Mouse (Mus musculus) cerebellum, adult (tissue): Measurements from ENCODE around the gene Cpeb1.

ENCODE experiments used
- ATAC-seq: cut with Nextera tagmentation; 2 replicates; pipeline ENCODE4 v1.9.2; 2017; ENCODE audit warnings: mild to moderate bottlenecking, moderate library complexity, mixed read lengths; ENCODE audit not compliant: insufficient number of reproducible peaks, low FRiP score, low TSS enrichment

Gene Cpeb1

DNA sequence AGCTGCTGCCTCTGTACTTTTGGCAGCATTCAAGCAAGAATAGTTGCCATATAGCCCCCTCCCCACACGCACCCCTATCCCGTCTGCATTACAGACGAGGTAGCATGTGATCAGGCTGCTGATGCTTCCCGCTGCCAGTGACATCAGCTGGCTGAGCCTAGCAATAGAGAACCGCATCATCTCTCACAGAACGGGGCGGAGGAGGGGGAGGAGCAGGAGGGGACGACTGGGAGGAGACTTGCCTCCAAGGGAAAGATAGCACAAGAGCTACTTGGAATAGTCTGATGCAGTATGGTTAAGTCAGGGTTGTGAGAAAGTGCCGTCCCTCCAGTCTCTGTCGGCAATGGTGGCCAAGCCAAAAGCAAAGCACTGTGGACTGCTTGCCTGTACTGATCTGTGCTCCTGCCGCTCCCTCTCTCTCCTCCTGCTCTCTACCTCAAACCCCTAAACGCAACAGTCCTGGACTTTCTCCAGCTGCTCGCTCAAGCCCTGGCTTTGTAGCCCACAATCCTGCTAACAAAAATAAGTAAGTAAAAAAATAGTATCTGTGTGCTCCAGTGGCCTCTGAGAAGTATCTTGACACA lies 82.8 kb downstream of the Cpeb1 start:
- ATAC-seq = peak; percentile 64

DNA sequence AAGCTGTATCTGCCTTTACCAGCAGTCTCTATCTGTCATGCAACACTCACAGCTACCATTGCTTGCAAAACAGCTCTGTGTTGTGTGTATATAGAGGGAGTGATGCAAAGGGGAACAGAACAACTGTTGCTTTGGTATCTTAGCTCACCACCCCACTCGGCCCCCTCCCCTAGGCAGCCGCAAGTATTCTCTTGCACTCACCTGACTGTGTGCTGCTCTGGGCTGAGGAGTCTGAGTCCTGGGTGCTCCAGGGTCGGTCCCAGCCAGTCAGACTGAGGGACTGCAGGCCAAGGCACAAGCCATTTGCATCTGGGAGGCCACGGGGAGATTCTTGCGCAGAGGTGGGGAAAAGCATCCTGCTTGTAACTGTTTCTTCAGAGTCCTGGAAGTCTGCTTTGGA lies 83.5 kb downstream of the Cpeb1 start:
- ATAC-seq = no peak

DNA sequence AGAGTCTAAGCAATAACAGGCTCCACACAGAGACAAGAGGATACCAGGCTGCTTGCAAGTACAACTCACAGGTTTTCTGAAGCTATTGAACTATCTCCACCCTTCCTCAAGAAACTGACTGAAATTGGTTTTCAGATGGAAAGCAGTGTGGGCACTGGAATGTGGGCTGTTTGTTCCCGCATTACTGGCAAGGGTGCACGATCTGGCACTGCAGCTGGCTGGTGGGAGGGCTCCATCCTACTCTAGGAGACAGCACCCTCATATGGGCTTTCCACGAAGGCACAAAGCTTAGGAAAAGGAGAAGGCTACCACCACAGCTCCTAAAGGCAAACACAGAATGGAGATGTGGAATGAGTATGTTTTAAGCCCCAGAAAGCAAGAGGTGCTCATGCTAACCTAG lies 85.5 kb downstream of the Cpeb1 start:
- ATAC-seq = no peak

DNA sequence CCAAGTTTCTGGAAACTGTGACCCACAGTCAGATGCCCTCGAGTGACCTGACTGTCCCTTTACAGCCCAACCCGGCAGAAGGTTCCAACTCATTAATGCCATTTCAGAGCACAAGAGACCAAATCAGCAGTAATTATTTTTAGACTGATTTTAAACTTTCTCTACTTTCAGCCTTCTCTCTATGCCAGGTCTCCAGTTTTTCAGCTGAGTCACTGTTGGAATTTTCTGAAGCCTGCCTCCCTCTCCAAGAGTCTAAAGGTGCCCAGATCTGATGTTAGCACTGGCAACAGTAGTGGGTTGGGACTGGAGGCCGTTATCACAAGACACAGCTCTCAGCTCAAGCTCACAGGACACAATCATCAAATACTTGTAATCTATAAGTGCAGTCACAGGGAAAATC lies 87.3 kb downstream of the Cpeb1 start:
- no peak for ATAC-seq

- no peak for ATAC-seq
Measured at GRCm38 (mm10) chr7:81356975-81357374, 98.3 kb downstream of the Cpeb1 start.

DNA sequence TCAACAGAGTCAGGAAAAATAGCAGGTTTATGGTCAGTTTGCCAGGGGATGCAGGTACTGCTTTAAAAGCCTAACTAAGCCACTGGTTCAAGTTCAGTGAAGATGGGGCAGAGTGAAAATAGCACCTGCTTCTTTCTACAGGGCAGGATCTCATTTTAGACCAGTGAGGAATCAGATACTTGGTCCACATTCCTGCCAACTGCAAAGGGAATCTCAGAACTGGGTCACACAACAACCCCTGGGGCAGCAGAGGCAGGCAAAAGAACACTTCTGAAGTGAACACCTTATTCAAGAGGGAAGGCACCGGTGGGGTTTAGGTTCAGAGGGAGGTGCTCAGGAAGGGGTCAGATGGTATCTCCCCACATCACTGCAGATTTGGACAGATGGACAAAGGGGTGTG lies 98.9 kb downstream of the Cpeb1 start:
- ATAC-seq = no peak; the same call in 1 of the 2 replicates

GRCm38 (mm10) chr7:81355746-81356145 lies 99.5 kb downstream of the Cpeb1 start:
- ATAC-seq = no peak

DNA sequence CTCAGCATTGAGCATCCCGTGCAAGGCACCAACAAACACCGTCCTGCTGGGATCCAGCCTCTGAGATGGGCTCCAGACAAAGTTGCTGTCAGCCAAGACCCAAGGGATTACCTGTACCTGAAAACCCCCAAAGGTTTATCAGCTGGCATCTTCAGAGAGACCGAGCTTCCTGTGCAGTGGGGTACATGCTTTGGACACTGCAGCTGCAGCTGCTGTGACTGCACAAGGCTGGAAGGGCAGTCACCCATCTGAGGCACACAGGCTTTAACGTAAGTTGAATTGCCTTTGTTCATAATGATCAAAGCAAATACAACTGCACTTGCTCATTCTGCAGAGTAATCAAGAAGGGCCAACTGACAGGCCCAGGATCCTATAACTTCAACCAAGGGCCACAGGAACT lies 103.4 kb downstream of the Cpeb1 start:
- ATAC-seq = no peak

DNA sequence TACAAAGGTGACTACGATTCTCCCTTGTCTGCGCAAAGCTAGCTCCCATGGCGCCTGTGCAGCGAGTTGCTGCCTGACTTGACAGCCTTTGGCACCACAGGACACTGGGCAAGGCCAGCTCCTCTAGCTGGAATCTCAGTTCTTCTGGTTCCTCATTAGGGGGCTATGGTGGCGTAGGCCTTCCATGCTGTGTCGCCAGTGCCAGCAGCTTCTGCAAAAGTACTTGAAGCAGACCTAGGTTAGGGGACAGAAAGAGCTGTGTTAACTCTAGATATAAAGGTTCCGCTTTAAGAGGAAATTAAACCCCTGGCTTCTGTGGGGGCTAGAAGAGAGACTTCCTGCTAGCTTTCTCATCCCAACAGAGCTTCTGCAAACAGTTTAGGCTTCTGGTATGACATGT lies 107.1 kb downstream of the Cpeb1 start:
- ATAC-seq = no peak

- ATAC-seq = no peak
Measured at GRCm38 (mm10) chr7:81345447-81346170, 109.7 kb downstream of the Cpeb1 start.

- ATAC-seq = peak; percentile 87
Measured at GRCm38 (mm10) chr7:81344544-81345446, 110.5 kb downstream of the Cpeb1 start, which contains the start of gene Rps17. TSS of gene Rps17 (minus strand) at chr7:81345254.

- ATAC-seq = no peak
Measured at GRCm38 (mm10) chr7:81343831-81344230, 111.4 kb downstream of the Cpeb1 start.

DNA sequence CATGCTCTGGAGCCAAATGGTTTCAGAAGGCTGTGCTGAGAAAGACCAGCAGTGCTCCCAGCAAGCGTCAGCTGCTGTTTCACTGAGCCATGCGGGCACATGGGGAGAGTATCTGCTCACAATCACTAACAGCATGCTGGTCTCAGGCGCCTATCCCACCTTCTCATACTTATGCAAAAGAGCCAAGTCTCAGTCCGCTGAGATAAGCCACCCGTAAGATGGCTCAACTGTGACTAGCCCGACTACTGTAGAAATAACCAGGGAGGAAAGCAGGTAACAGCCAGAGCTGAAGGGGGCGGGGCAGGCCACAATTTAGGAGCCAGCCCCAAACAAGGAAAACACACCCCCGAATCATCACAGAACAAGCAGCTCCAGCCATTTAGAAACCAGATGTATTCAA lies 111.9 kb downstream of the Cpeb1 start:
- no peak for ATAC-seq

GRCm38 (mm10) chr7:81342356-81343094 lies 112.7 kb downstream of the Cpeb1 start:
- no peak for ATAC-seq

DNA sequence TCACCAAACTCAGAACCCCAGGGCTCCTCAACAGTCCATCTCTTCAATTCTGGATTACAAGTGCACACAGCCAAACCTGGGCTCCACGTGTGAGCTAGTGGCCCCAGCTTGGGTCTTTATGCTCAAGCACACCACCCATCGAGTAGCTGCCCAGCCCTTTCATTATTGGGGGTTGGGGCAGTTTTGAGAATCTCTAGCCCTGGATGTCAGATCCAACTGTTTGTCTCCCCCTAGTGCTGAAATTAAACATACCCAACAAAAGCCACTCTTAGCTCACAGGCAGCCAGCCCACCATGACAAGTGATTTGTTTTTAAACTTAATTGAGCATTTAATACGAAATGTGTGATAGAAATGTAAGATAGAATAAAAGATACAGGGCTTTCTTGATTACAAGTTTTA lies 113.7 kb downstream of the Cpeb1 start:
- no peak for ATAC-seq

- no peak for ATAC-seq
Measured at GRCm38 (mm10) chr7:81339783-81340182, 115.5 kb downstream of the Cpeb1 start.

GRCm38 (mm10) chr7:81338522-81338873 lies 116.8 kb downstream of the Cpeb1 start:
- no peak for ATAC-seq

DNA sequence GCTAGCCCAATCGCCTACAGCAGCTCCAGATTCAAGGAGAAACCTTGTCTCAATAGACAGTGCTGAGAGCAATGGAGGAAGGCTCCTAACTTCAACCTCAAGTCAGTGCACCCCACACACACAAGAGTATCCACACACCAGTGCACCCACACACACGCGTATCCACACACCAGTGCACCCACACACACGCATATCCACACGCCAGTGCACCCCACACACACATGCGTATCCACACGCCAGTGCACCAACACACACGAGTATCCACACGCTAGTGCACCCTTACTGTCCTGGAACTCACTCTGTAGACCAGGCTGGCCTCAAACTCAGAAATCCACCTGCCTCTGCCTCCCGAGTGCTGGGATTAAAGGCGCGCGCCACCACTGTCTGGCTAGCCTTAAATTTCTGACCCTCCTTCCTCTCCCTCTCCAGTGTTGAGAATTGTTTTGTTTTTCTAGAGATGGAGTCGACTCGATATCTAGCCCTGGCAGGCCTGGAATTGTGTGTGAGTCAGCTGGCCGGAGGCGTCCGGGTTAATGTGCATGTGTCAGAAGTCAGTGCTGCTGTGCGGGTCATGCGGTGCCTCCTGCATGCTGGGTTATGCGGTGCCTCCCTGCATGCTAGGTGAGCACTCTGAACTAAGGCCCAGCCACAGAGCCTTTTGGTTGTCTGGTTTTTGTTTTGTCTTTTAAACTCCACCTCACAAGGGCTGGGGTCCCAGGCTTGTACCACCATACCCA lies 117.3 kb downstream of the Cpeb1 start:
- no peak for ATAC-seq

DNA sequence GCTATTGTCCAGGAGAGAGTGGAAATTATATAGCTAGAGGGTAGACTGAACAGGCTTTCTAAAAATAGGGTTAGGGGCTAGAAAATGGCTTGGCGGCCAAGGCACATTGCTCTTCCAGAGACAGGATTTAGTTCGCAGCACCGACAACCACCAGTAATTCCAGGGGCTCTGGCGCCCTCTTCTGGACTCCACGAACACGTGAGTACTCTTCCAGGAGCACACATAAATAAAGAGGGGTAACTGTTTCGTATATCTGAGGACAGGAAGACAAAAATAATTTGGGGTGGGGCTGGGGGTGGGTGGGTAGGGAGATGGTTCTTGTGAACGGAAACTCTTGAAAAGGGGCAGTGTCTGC lies 118.9 kb downstream of the Cpeb1 start:
- no peak for ATAC-seq
